Mouse (Mus musculus): ENCODE measurements around the gene Alg9. TPM values are rescaled to one million over a fixed set of nuclear protein-coding genes. Genes with fewer than 3 reads are reported as not detected.

Alg9 gene
- 41.6 and 43.2 TPM in 2 replicates for polyA plus RNA-seq (2014; fragmentation: Nextera tagmentation; extraction: Ambion mirVana)

DNA sequence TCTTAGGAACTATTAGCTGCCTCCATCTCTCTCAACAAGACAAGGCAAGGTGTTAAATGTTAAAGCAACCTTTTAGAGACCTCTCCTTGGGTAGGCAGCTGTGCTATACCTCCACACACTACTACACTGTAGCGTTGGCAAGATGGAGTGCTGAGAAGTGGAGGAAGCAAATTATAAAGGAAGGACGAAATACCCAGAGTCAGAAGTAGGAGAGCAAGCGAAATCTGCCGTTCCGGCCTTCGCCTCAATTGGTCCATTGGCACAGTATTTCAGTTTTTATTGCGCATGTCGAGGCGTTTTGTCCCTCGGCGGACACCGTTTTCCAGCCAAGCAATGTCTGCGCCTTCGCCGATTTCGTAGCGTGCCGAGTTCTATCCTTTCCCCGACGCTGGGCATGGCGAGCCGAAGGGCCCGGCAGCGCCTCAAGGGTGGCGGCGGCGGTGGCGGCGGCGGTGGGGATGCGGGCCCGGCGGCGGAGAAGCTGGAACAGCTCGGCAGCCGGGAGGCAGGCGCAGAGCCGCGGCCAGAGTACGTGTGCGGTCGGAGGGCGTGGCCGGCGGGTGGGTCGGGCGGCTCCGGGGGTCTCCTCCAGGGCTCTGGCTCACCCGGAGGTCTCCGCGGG, at the start of gene Alg9, which contains the start of gene 1110032A03Rik:
TSS of gene Alg9 (plus strand) at position 29 of the 622 bp plus-strand sequence.
TSS of gene 1110032A03Rik (minus strand) at position 530 of the 622 bp plus-strand sequence.
- H3K4me2 ChIP-seq (ENCODE audit: low read depth, low read length), result peak within 1 kb of the TSS; percentile 74
- no peaks in the 10 kb centered on the region for H3K9me3 ChIP-seq (replicated peaks; ENCODE audit: control insufficient read depth, low read length)
- DNase-seq (ENCODE audit: low spot score) (peak; percentile 87), ATAC-seq (replicated peaks; ENCODE audit: insufficient number of reproducible peaks, low FRiP score, low TSS enrichment, low read depth) (peak; percentile 87)
- H3K9ac ChIP-seq (replicated peaks; ENCODE audit: low read length), result peak within 1 kb of the TSS; percentile 93
- H3K27me3 ChIP-seq (ENCODE audit: control insufficient read depth, insufficient read depth, low read length), result no peaks in the 10 kb centered on the region
- H3K36me3 ChIP-seq (replicated peaks; ENCODE audit: control insufficient read depth, insufficient read depth, low read depth, low read length), result peaks cover 3% of the 10 kb centered on the region; the same call in 1 of the 2 replicates
- no peaks in the 10 kb centered on the region for H3K4me1 ChIP-seq (ENCODE audit: control insufficient read depth, insufficient read depth, low read length)
- WGBS, result under 1% methylated on average over 47 of the region's 51 CpGs
- H3K27ac ChIP-seq (replicated peaks; ENCODE audit: low read depth, low read length), result peak within 1 kb of the TSS; percentile 39; the same call in 1 of the 2 replicates
- H3K4me3 ChIP-seq (ENCODE audit: low read depth, low read length), result peak within 1 kb of the TSS; percentile 85

DNA sequence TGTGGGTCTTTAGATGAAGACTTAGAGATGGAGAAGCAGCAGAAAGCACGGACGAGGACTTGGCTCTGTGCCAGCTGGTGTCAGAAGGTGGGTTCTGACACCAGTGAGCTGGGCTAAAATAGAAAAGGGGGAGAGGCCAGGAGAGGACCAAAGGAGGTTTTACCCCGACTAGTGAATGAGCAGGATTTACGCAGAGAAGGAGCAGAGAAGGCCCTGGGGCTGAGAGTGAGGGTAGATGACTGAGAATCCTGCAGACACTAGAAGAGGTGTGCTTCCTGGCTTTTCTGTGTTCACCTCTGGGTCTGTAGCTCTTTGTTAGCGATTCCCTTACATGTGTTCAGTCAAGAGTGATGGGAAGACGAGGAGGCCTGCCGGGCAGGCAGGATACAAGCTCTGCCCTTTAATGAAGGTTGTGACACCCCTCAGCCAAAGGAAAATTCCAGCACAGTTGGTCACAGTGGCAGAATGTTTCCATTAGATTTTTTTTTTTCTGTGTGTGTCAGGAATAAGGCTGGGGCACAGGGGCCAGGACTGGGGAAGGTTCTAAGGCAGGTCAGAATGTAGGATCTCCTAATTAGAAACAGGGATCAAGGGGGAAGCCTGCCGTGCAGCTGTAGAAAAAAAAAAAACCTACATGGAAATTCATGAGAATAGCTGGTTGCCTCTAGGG, 48.8 kb upstream of the Alg9 start:
- no peak for ATAC-seq (replicated peaks; ENCODE audit: insufficient number of reproducible peaks, low FRiP score, low TSS enrichment, low read depth)
- peak overlapping the region; percentile 23 for H3K4me3 ChIP-seq (ENCODE audit: low read depth, low read length)
- H3K27ac ChIP-seq (replicated peaks; ENCODE audit: low read depth, low read length), result peak overlapping the region; percentile 82
- peak overlapping the region; percentile 78 for H3K4me2 ChIP-seq (ENCODE audit: low read depth, low read length)
- no peaks in the 10 kb centered on the region for H3K9me3 ChIP-seq (replicated peaks; ENCODE audit: control insufficient read depth, low read length)
- 18% methylated on average over 8 of the region's 8 CpGs for WGBS
- no peaks in the 10 kb centered on the region for H3K36me3 ChIP-seq (replicated peaks; ENCODE audit: control insufficient read depth, insufficient read depth, low read depth, low read length)
- no peaks in the 10 kb centered on the region for H3K27me3 ChIP-seq (ENCODE audit: control insufficient read depth, insufficient read depth, low read length)
- peak overlapping the region; percentile 33; the same call in 1 of the 2 replicates for H3K9ac ChIP-seq (replicated peaks; ENCODE audit: low read length)
- H3K4me1 ChIP-seq (ENCODE audit: control insufficient read depth, insufficient read depth, low read length), result no peaks in the 10 kb centered on the region
- peak; percentile 72 for DNase-seq (ENCODE audit: low spot score)

DNA sequence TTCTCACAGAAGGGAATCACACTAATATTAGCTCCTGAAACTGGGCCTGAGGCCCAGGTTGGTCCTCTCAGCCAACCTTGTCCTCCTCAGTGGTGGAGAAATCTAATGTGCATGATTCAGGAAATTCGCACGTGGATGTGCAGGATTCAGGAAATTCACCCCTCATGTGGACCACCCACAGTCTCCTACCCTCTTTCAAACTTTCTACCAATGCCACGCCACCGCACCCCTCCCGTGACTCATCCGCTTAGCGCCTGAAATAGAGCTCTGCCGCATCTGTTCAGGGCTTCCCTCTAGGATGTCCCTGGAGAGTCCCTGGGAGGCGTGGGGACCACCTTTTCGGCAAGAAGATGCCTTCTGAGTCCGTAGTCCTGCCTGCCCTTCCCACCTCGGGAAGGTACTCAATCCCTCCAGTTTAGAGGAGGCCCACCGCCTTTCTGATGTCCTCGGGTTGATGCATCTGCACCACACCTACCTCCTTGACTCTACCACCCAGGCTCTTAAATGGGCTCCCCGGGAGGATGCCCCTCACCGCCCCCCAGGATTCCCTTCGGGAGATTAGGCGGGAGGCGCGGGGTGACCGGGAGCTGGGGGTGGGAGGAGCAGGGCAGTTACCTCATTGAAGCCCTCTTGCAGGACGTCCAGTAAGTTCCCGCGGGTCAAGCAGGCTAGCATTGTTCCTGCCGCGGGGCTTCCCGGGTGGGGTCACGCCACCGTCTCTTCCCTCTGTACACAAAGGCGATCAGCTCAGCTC, 47.5 kb upstream of the Alg9 start:
- H3K9me3 ChIP-seq (replicated peaks; ENCODE audit: control insufficient read depth, low read length), result no peaks in the 10 kb centered on the region
- peak; percentile 67 for DNase-seq (ENCODE audit: low spot score)
- peak overlapping the region; percentile 62 for H3K9ac ChIP-seq (replicated peaks; ENCODE audit: low read length)
- H3K27me3 ChIP-seq (ENCODE audit: control insufficient read depth, insufficient read depth, low read length), result no peaks in the 10 kb centered on the region
- H3K36me3 ChIP-seq (replicated peaks; ENCODE audit: control insufficient read depth, insufficient read depth, low read depth, low read length), result no peaks in the 10 kb centered on the region
- H3K4me1 ChIP-seq (ENCODE audit: control insufficient read depth, insufficient read depth, low read length), result no peaks in the 10 kb centered on the region
- peak overlapping the region; percentile 29 for H3K27ac ChIP-seq (replicated peaks; ENCODE audit: low read depth, low read length)
- ATAC-seq (replicated peaks; ENCODE audit: insufficient number of reproducible peaks, low FRiP score, low TSS enrichment, low read depth), result peak; percentile 37
- H3K4me2 ChIP-seq (ENCODE audit: low read depth, low read length), result peak overlapping the region; percentile 78
- H3K4me3 ChIP-seq (ENCODE audit: low read depth, low read length), result peak overlapping the region; percentile 64
- WGBS, result 2% methylated on average over 30 of the region's 30 CpGs

DNA sequence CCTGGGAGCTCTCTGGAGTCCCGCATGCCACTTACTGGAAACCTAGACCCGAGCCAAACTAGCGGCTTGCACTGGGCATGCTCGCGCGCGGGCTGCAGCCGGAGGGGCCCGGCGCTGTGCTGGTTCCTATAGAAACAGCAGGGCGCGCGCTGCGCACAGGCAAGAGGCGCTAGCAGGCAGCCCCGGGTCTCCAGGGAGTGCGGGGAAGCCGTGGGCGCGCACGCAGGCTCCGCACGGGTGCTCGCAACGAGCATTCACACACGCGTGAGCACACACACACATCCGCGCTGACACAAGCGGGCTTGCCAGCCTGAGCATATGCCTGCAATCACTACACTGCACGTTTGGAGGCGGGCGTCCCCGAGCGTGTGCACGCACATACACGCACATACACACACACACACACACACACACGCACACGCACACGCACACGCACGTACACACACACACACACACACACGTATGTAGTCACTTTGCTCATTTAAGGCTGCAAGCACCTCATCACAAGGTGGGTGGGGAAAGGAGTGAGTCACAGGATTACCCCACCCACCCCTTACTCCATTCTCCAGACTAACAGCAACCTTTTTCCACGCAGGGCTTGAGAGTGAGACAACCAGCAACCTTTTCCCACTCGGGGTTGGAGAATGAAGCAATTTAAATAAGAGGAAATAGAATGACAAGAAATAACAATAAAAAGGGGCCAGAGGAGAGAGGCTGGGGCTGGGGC, 46.7 kb upstream of the Alg9 start:
- H3K36me3 ChIP-seq (replicated peaks; ENCODE audit: control insufficient read depth, insufficient read depth, low read depth, low read length), result no peaks in the 10 kb centered on the region
- WGBS, result under 1% methylated on average over 45 of the region's 45 CpGs
- ATAC-seq (replicated peaks; ENCODE audit: insufficient number of reproducible peaks, low FRiP score, low TSS enrichment, low read depth), result peak; percentile 87
- H3K4me2 ChIP-seq (ENCODE audit: low read depth, low read length), result peak overlapping the region; percentile 78
- DNase-seq (ENCODE audit: low spot score), result peak; percentile 91
- H3K27ac ChIP-seq (replicated peaks; ENCODE audit: low read depth, low read length), result peak overlapping the region; percentile 41; the same call in 1 of the 2 replicates
- H3K9ac ChIP-seq (replicated peaks; ENCODE audit: low read length), result peak overlapping the region; percentile 62
- no peaks in the 10 kb centered on the region for H3K9me3 ChIP-seq (replicated peaks; ENCODE audit: control insufficient read depth, low read length)
- H3K4me3 ChIP-seq (ENCODE audit: low read depth, low read length), result peak overlapping the region; percentile 64
- no peaks in the 10 kb centered on the region for H3K4me1 ChIP-seq (ENCODE audit: control insufficient read depth, insufficient read depth, low read length)
- H3K27me3 ChIP-seq (ENCODE audit: control insufficient read depth, insufficient read depth, low read length), result no peaks in the 10 kb centered on the region

DNA sequence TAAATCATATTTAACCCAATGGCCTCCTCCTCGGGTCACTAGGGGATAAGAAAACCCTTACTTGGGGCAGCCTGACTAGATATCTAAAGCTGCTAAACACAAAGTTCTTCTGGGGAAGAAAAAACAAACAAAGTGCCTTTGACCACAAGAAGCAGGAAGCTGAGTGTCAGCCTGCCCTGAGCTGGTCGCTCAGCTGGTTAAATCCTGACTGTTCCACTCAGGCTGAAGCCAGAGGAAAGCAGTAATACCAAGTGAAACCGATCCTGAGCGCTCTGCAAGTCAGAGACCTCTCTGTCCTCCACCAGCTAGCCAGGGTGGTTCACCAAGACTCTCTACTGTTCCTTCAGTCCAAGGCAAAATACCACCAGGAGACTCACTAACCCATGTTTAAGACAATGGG, 45.2 kb upstream of the Alg9 start:
- H3K27ac ChIP-seq (replicated peaks; ENCODE audit: low read depth, low read length), result no peak overlapping the region
- no peaks in the 10 kb centered on the region for H3K27me3 ChIP-seq (ENCODE audit: control insufficient read depth, insufficient read depth, low read length)
- no peaks in the 10 kb centered on the region for H3K4me1 ChIP-seq (ENCODE audit: control insufficient read depth, insufficient read depth, low read length)
- WGBS, result 39% methylated on average over 4 of the region's 4 CpGs
- H3K9ac ChIP-seq (replicated peaks; ENCODE audit: low read length), result no peak overlapping the region
- ATAC-seq (replicated peaks; ENCODE audit: insufficient number of reproducible peaks, low FRiP score, low TSS enrichment, low read depth), result no peak
- no peak for DNase-seq (ENCODE audit: low spot score)
- H3K36me3 ChIP-seq (replicated peaks; ENCODE audit: control insufficient read depth, insufficient read depth, low read depth, low read length), result no peaks in the 10 kb centered on the region
- no peaks in the 10 kb centered on the region for H3K9me3 ChIP-seq (replicated peaks; ENCODE audit: control insufficient read depth, low read length)
- H3K4me2 ChIP-seq (ENCODE audit: low read depth, low read length), result no peak overlapping the region
- no peak overlapping the region for H3K4me3 ChIP-seq (ENCODE audit: low read depth, low read length)

DNA sequence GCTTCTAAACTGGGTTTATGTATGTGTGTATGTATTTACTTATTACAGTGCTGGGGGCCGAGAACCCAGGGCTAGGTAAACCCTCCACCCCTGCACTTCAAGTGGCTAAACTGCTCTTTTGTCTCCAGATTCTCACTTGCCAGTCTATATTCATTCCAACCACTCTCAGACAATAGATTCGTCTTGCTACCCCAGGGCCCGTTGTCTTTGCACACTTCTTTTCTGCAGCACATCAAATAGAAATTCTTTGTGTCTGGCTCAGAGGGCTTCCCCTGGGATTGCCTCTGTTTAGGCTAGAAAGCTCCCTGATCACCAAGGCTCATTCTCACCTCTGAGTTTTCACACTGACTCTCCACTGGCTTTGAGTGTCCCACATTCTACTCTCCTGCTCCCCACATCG, 42.3 kb upstream of the Alg9 start:
- WGBS, result 25% methylated on average over 4 of the region's 4 CpGs
- Histone ChIP-seq H3K9ac (replicated peaks; ENCODE audit: low read length) (no peak overlapping the region), H3K4me1 (ENCODE audit: control insufficient read depth, insufficient read depth, low read length) (no peaks in the 10 kb centered on the region), H3K36me3 (replicated peaks; ENCODE audit: control insufficient read depth, insufficient read depth, low read depth, low read length) (no peaks in the 10 kb centered on the region), H3K27me3 (ENCODE audit: control insufficient read depth, insufficient read depth, low read length) (no peaks in the 10 kb centered on the region), H3K27ac (replicated peaks; ENCODE audit: low read depth, low read length) (no peak overlapping the region), H3K4me3 (ENCODE audit: low read depth, low read length) (no peak overlapping the region), H3K4me2 (ENCODE audit: low read depth, low read length) (no peak overlapping the region), H3K9me3 (replicated peaks; ENCODE audit: control insufficient read depth, low read length) (no peaks in the 10 kb centered on the region)
- no peak for DNase-seq (ENCODE audit: low spot score)
- no peak for ATAC-seq (replicated peaks; ENCODE audit: insufficient number of reproducible peaks, low FRiP score, low TSS enrichment, low read depth)

DNA sequence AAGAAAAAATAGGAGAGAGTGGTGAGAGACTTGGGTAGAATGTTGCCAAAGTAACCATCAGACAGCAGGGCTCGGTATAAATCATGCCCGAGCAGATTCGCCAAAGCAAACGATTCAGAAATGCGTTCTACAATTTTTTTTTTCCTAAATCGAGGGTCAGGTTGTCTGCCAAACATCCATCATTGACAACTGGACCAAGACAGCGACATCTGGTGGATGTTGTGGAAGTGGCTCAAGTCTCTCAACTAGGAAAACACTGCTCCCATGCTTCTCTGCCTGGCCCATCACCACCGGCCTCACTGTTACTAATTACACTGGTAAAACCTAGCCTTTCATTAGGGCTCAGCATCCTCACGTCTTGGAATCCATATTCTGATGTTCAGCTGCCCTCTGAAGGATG, 39.8 kb upstream of the Alg9 start:
- DNase-seq (ENCODE audit: low spot score), result peak; percentile 82
- Histone ChIP-seq H3K4me1 (ENCODE audit: control insufficient read depth, insufficient read depth, low read length) (no peaks in the 10 kb centered on the region), H3K4me2 (ENCODE audit: low read depth, low read length) (no peak overlapping the region), H3K9me3 (replicated peaks; ENCODE audit: control insufficient read depth, low read length) (no peaks in the 10 kb centered on the region), H3K27ac (replicated peaks; ENCODE audit: low read depth, low read length) (no peak overlapping the region), H3K9ac (replicated peaks; ENCODE audit: low read length) (no peak overlapping the region), H3K4me3 (ENCODE audit: low read depth, low read length) (no peak overlapping the region), H3K36me3 (replicated peaks; ENCODE audit: control insufficient read depth, insufficient read depth, low read depth, low read length) (no peaks in the 10 kb centered on the region), H3K27me3 (ENCODE audit: control insufficient read depth, insufficient read depth, low read length) (no peaks in the 10 kb centered on the region)
- WGBS, result 5% methylated on average over 9 of the region's 9 CpGs
- no peak for ATAC-seq (replicated peaks; ENCODE audit: insufficient number of reproducible peaks, low FRiP score, low TSS enrichment, low read depth)

All from embryonic facial prominence, embryonic 11.5 days (tissue).